Mouse (Mus musculus) brain, embryonic 14.5 days (tissue): ENCODE measurements around the gene Asic4.

Experiments
- CTCF ChIP-seq: fragments of 200-500 bp; IDR thresholded peaks from 2 replicates; pipeline ENCODE4 v1.5.1; 2012; ENCODE audit warnings: inconsistent platforms, mild to moderate bottlenecking, moderate library complexity, borderline replicate concordance; ENCODE audit not compliant: insufficient read depth, insufficient read length; ENCODE audit errors: extremely low read depth
- POLR2A ChIP-seq: fragments of 200-500 bp; IDR thresholded peaks from 2 replicates; pipeline ENCODE4 v1.6.1; 2012; ENCODE audit warnings: mild to moderate bottlenecking, inconsistent platforms, borderline replicate concordance; ENCODE audit not compliant: poor library complexity, insufficient read depth, insufficient read length, severe bottlenecking; ENCODE audit errors: extremely low read depth

DNA sequence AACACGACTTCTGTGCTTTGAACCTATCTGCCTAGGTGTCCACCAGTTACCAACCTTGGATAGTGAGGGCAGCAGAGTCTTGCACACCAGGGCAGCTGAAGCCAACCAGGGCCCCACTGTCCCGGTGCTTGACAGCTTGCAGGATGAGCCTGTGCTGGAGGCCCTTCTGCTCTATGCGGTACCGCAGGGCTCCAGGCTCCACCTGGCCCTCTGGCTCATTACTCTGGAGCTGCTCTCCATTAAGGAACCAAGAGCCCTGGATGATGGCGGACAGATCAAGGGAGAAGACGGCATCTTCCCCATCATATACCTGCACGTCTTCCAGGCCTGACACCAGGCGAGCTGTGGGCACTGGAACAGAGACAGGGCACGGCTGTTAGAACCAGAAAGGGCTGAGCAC is 51.7 kb downstream of the Asic4 start:
- TF ChIP-seq CTCF, result no peak
- no peak for TF ChIP-seq POLR2A
